Mouse (Mus musculus) lung, embryonic 14.5 days (tissue): ENCODE measurements around the gene Pdcd7. TPM values are rescaled to one million over a fixed set of nuclear protein-coding genes. Genes with fewer than 3 reads are reported as not detected.
A peak's percentile ranks its signal among the peaks of the same experiment; 100 is the strongest.

Experiments used
- ATAC-seq: fragments of 200-750 bp; cut with Nextera tagmentation; 2 replicates; pipeline ENCODE4 v1.8.0; 2017; ENCODE audit warnings: mild to moderate bottlenecking, moderate TSS enrichment, moderate library complexity; ENCODE audit not compliant: insufficient read depth
- DNase-seq: peaks from one replicate; pipeline ENCODE4 v3.0.0-alpha.2; 2015
- H3K27ac ChIP-seq: fragments of 300-500 bp; sonication (generic); 2 replicates; pipeline ENCODE4 v1.5.1; 2014; ENCODE audit warnings: low read depth, mild to moderate bottlenecking, moderate library complexity
- H3K27me3 ChIP-seq: fragments of 300-500 bp; sonication (generic); 2 replicates; pipeline ENCODE4 v1.6.1; 2014; ENCODE audit warnings: low read length, control low read depth; ENCODE audit not compliant: insufficient read depth
- H3K36me3 ChIP-seq: fragments of 300-500 bp; sonication (generic); 2 replicates; pipeline ENCODE4 v1.6.1; 2014; ENCODE audit warnings: control low read depth; ENCODE audit not compliant: insufficient read depth
- H3K4me1 ChIP-seq: fragments of 300-500 bp; sonication (generic); 2 replicates; pipeline ENCODE4 v1.6.1; 2014; ENCODE audit warnings: antibody characterized with exemption, control low read depth; ENCODE audit not compliant: insufficient read depth
- H3K4me2 ChIP-seq: fragments of 300-500 bp; sonication (generic); 2 replicates; pipeline ENCODE4 v1.6.1; 2014; ENCODE audit warnings: mild to moderate bottlenecking
- H3K4me3 ChIP-seq: fragments of 300-500 bp; sonication (generic); 2 replicates; pipeline ENCODE4 v1.5.1; 2014; ENCODE audit warnings: low read depth, low read length
- H3K9ac ChIP-seq: fragments of 300-500 bp; sonication (generic); 2 replicates; pipeline ENCODE4 v1.6.1; 2014
- H3K9me3 ChIP-seq: fragments of 300-500 bp; sonication (generic); 2 replicates; pipeline ENCODE4 v1.6.1; 2016; ENCODE audit warnings: low read depth, low read length, control low read depth
- CTCF ChIP-seq: IDR thresholded peaks from 2 replicates; pipeline ENCODE4 v1.5.1; 2016; ENCODE audit warnings: antibody characterized with exemption, low read depth
- WGBS: fragments of 180-500 bp; shearing (Covaris S2); extraction: QIAGEN DNeasy Blood & Tissue Kit; methylation state at CpG from one replicate; pipeline ENCODE4 v1.1.7; 2014; 5-methylcytosine and 5-hydroxymethylcytosine counted together
- polyA plus RNA-seq: library from polyadenylated mRNA; unstranded; fragments of >200 nt; fragmentation: Nextera tagmentation; extraction: Ambion mirVana; gene quantifications from 2 replicates; pipeline ENCODE4 v1.2.1, GENCODE M21; 2014

Gene Pdcd7
- polyA plus RNA-seq, 1 experiment from 2014 or later, result 14.5 TPM

DNA sequence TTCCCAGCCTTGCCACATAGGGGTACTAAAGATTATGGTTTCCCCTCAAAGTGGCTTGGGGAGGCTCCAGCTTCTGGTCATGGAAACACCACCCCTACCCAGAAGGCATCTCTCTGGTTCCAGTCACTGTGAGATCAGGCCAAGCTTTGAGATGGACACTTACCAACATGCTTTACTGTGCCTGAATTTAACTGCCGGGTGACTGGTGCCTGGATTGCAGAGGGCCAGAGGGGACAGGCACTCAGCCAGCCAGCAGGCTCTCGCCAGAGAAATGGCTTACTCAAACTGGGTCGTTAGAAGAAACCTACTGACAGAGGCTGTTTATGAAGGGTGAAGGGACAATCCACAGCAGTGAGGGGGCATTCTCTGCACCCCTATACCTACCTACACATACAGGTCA is 38.4 kb downstream of the Pdcd7 start:
- Histone ChIP-seq H3K27ac (peak overlapping the region; percentile 34; the same call in 1 of the 2 replicates), H3K4me2 (no peak overlapping the region), H3K4me3 (no peak overlapping the region), H3K9ac (no peak overlapping the region), H3K4me1 (peaks cover 45% of the 10 kb centered on the region), H3K36me3 (no peaks in the 10 kb centered on the region), H3K27me3 (no peaks in the 10 kb centered on the region), H3K9me3 (no peaks in the 10 kb centered on the region)
- no peak for TF ChIP-seq CTCF
- no peak for ATAC-seq
- peak; percentile 65 for DNase-seq
- WGBS, result 22% methylated on average over 3 of the region's 3 CpGs

GRCm38 (mm10) chr9:65386373-65387140 is 40.7 kb downstream of the Pdcd7 start:
- H3K9ac ChIP-seq, result no peak overlapping the region
- 0 out of 2 replicates have a peak overlapping the region, but pooled peaks have one; percentile 21 for H3K4me2 ChIP-seq
- 11% methylated on average over 8 of the region's 8 CpGs for WGBS
- peak; percentile 98 for DNase-seq
- peaks cover 38% of the 10 kb centered on the region for H3K4me1 ChIP-seq
- H3K27ac ChIP-seq, result peak overlapping the region; percentile 81
- H3K4me3 ChIP-seq, result no peak overlapping the region
- ATAC-seq, result peak; percentile 94
- TF ChIP-seq CTCF, result peak; percentile 66
- H3K9me3 ChIP-seq, result no peaks in the 10 kb centered on the region
- no peaks in the 10 kb centered on the region for H3K36me3 ChIP-seq
- peaks cover 15% of the 10 kb centered on the region for H3K27me3 ChIP-seq

DNA sequence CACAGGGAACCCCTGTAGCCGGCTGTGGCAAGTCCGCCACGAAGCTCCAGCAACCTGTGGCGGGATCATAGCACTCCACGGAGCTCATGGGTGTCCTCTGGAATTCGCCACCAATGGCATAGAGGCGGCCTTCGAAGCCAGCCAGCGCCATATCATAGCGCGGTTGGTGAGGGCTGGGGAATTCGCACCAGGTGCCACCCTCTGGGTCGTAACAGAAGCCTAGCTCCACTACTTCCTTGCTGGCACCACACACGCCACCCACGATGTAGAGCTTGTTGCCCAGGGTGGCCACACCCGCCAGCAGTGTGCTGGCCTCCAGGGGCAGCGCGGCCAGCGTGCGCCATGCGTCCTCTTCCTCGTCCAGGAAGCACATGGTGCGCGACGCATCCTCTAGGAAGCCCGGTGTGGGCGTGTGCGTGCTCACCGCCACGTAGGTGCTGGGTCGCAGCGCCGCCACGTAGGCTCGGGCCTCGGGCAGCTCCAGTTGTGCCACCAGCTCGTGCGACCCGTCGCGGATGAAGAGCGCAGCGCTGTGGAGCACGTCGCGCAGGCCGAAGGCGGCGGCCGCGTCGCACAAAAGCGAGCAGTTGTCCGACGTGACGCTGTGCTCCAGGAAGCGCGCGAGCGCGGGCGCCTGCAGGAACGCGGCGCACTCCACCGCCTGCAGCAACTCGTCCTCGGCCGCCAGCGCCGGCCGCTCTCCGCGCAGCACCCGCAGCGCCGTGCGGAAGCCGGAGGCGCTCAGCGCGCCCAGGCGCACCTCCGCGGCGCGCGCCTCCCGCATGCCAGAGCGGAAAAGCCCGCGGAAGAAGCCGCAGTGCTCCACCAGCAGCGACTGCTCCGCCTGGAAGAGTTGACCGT is 45.1 kb downstream of the Pdcd7 start:
- Histone ChIP-seq H3K4me1 (peaks cover 12% of the 10 kb centered on the region), H3K36me3 (no peaks in the 10 kb centered on the region), H3K4me2 (peak overlapping the region; percentile 72), H3K9ac (peak overlapping the region; percentile 45), H3K27ac (0 out of 2 replicates have a peak overlapping the region, but pooled peaks have one; percentile 6), H3K27me3 (peaks cover 24% of the 10 kb centered on the region), H3K9me3 (no peaks in the 10 kb centered on the region), H3K4me3 (peak overlapping the region; percentile 42)
- 15% methylated on average over 96 of the region's 96 CpGs for WGBS
- peak; percentile 71 for DNase-seq
- no peak for ATAC-seq
- TF ChIP-seq CTCF, result peak; percentile 21; the same call in 1 of the 2 replicates

DNA sequence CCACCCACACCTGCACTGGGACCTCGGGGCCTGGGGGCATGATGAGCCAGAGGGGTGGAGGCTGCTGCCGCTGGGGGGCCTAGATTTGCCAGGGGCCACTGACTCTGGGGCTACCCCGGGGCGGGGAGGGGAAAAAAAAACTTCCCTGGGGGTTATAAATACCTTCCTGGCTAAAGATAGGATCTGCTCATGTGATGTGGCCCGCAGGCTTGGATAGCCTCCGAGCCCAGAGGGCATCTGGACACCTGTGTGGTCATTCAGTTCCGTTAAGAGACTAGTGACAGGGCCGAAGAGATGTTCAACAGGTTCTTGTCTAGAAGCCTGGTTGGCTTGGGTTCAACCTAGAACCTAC is 45.7 kb downstream of the Pdcd7 start, which contains the start of gene Kbtbd13:
Gene Kbtbd13 (minus strand): TSS at position 40 of the 352 bp plus-strand sequence.
- DNase-seq (no peak), ATAC-seq (no peak)
- TF ChIP-seq CTCF, result no peak
- Histone ChIP-seq H3K9me3 (no peaks in the 10 kb centered on the region), H3K36me3 (no peaks in the 10 kb centered on the region), H3K4me2 (peak within 1 kb of the TSS; percentile 72), H3K27me3 (peaks cover 24% of the 10 kb centered on the region), H3K4me3 (peak within 1 kb of the TSS; percentile 42), H3K27ac (0 out of 2 replicates have a peak within 1 kb of the TSS, but pooled peaks have one; percentile 6), H3K9ac (peak within 1 kb of the TSS; percentile 45), H3K4me1 (peaks cover 11% of the 10 kb centered on the region; the same call in 1 of the 2 replicates)
- 31% methylated on average over 8 of the region's 8 CpGs for WGBS

GRCm38 (mm10) chr9:65392638-65393364 is 46.9 kb downstream of the Pdcd7 start:
- ATAC-seq (no peak), DNase-seq (peak; percentile 88)
- H3K36me3 ChIP-seq, result no peaks in the 10 kb centered on the region
- no peak overlapping the region for H3K27ac ChIP-seq
- H3K4me3 ChIP-seq, result no peak overlapping the region
- H3K4me1 ChIP-seq, result peaks cover 12% of the 10 kb centered on the region; the same call in 1 of the 2 replicates
- TF ChIP-seq CTCF, result peak; percentile 90
- H3K9me3 ChIP-seq, result no peaks in the 10 kb centered on the region
- WGBS, result 25% methylated on average over 6 of the region's 6 CpGs
- H3K9ac ChIP-seq, result no peak overlapping the region
- peaks cover 24% of the 10 kb centered on the region for H3K27me3 ChIP-seq
- H3K4me2 ChIP-seq, result no peak overlapping the region

DNA sequence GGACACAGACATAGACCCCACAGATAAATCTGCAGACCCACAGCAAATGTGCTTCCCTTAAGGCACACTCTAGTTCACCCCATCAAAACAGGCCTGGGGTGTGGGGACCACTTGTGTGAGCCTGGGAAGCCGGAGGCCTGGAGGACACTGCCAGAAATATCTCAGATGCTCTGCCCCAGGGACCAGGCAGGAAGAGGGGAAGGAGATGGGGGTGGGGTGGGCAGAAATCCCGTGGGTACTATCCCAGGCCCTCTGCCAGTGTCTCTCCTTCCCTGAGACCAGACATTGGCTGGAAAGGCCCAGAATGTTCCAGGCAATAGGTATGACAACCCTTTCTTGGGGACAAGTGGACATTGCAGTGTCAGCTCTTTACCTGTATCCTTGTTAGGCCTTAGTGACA is 47.7 kb downstream of the Pdcd7 start:
- no peak overlapping the region for H3K4me3 ChIP-seq
- H3K4me1 ChIP-seq, result peaks cover 16% of the 10 kb centered on the region; the same call in 1 of the 2 replicates
- ATAC-seq, result no peak
- no peak overlapping the region for H3K9ac ChIP-seq
- no peak for DNase-seq
- no peaks in the 10 kb centered on the region for H3K9me3 ChIP-seq
- no peak for TF ChIP-seq CTCF
- no peaks in the 10 kb centered on the region for H3K36me3 ChIP-seq
- WGBS, result 37% methylated on average over 2 of the region's 2 CpGs
- H3K27me3 ChIP-seq, result peaks cover 24% of the 10 kb centered on the region
- H3K4me2 ChIP-seq, result no peak overlapping the region
- no peak overlapping the region for H3K27ac ChIP-seq
